23 mouse cellular contexts compared by ENCODE assay signal in the genomic region with DNA sequence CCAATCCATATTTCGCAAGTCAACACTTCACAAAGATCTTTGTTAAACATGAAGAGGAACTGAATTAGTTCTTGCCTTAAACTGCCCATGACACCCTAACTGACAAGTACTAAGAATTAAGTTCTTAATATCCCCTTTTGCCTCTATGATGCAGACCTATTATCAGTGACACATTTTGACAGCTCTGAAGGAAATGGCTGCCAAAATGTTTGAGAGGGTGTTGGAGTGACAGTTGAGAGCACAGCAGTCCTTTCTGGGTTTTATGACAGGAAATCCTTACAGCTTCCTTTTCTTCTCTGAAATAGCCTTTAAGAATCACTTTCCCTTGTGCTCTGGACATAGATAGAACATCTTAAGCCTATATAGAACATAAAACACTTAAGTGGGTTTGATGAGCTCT.
DNase-seq lines count a peak whose midpoint lies in the region; ATAC-seq and TF ChIP-seq lines count a peak whose summit lies in the region.
"Had no signal": no experiment of that assay in that cellular context is flagged by ENCODE, and none has a peak within 500 bp of the region (broad histone marks: within the 10 kb centered on the region; RNA-seq: fewer than 3 reads in every experiment).

No protein-coding gene starts in this region.

- TF ChIP-seq CTCF in MEL (IDR thresholded peaks at IDR 0.05 in 2 of 3, conservative IDR thresholded peaks at IDR 0.05 in 1 of 3; ENCODE audit: control insufficient read depth in 1 of 3, insufficient read depth in 1 of 3, low read depth in 2 of 3, low read length in 3 of 3, poor library complexity in 1 of 3, severe bottlenecking in 1 of 3) = no peak

- no peak for TF ChIP-seq POLR2A in MEL (IDR thresholded peaks at IDR 0.05; ENCODE audit: control insufficient read depth in 1 of 2, insufficient read depth in 1 of 2, low read depth in 1 of 2, low read length in 2 of 2, poor library complexity in 1 of 2)

- no peak for TF ChIP-seq RAD21 in MEL (IDR thresholded peaks at IDR 0.05; ENCODE audit: low read depth, low read length)

- H3K4me1 ChIP-seq in MEL (ENCODE audit: control insufficient read depth in 1 of 2, insufficient read depth in 2 of 2, low read length in 2 of 2) = peaks cover 0 to 5% of the 10 kb centered on the region in 2 experiments; a peak in 2 of 4 replicates
- H3K4me1 ChIP-seq: embryonic facial prominence, embryonic 10.5 days; embryonic facial prominence, embryonic 12.5 days had no signal

- no peak overlapping the region for H3K4me3 ChIP-seq in MEL (ENCODE audit: control insufficient read depth in 1 of 2, insufficient read depth in 1 of 2, low read depth in 2 of 2, low read length in 2 of 2)
- H3K4me3 ChIP-seq: embryonic facial prominence, embryonic 10.5 days; embryonic facial prominence, embryonic 12.5 days had no signal

- peak; percentile 56; the same call in 1 of the 2 replicates for ATAC-seq in common myeloid progenitor, adult 5-6 weeks (replicated peaks; ENCODE audit: low read depth, poor library complexity, severe bottlenecking)
- ATAC-seq in megakaryocyte progenitor cell, adult 5-6 weeks (replicated peaks; ENCODE audit: poor library complexity) = peak; percentile 39
- ATAC-seq: CD4-positive, CD25-positive, alpha-beta regulatory T cell, adult 4 months; forebrain, embryonic 14.5 days; forebrain, embryonic 16.5 days had no signal

- DNase-seq in MEL (ENCODE audit: low read depth, low spot score) = peak; percentile 31
- no peak for DNase-seq in embryo, embryonic 10 days (ENCODE audit: low spot score)
- no peak for DNase-seq in cerebellum, postnatal 4 days (ENCODE audit: low spot score in 2 of 2)
- DNase-seq in thymus, postnatal 25 days = no peak
- DNase-seq: adrenal gland, adult 8-10 months; adrenal gland, postnatal 14 days; adrenal gland, postnatal 36 days; B cell, adult 2 months; cerebellum, adult 11 months; cerebellum, adult 18-20 months; cerebellum, adult 8-10 months; cerebellum, adult 9-11 months; cerebellum, postnatal 14 days; cerebellum, postnatal 36 days had no signal

- H3K9ac ChIP-seq in MEL (ENCODE audit: control insufficient read depth, low read depth, low read length, poor library complexity, severe bottlenecking) = no peak overlapping the region
- H3K9ac ChIP-seq: embryonic facial prominence, embryonic 12.5 days had no signal

- TF ChIP-seq EP300 in MEL (IDR thresholded peaks at IDR 0.05; ENCODE audit: low read depth in 1 of 2, low read length in 2 of 2) = 0 out of 4 replicates have a peak, but pooled peaks of 1 of the 2 experiments have one; percentile 15

- no peaks in the 10 kb centered on the region for H3K27me3 ChIP-seq in MEL (ENCODE audit: control insufficient read depth in 1 of 2, insufficient read depth in 2 of 2, low read length in 2 of 2)
- H3K27me3 ChIP-seq: CH12.LX; embryonic facial prominence, embryonic 12.5 days had no signal

- H3K9me3 ChIP-seq in MEL (replicated peaks; ENCODE audit: insufficient read depth, low read length) = no peaks in the 10 kb centered on the region
- H3K9me3 ChIP-seq: embryonic facial prominence, embryonic 10.5 days; embryonic facial prominence, embryonic 12.5 days had no signal

- no peaks in the 10 kb centered on the region for H3K79me2 ChIP-seq in MEL (ENCODE audit: control insufficient read depth, insufficient read depth, low read length, poor library complexity)

- H3K27ac ChIP-seq in MEL (ENCODE audit: control insufficient read depth, low read depth, low read length) = no peak overlapping the region
- H3K27ac ChIP-seq: embryonic facial prominence, embryonic 10.5 days; embryonic facial prominence, embryonic 12.5 days had no signal

- no peaks in the 10 kb centered on the region for H3K36me3 ChIP-seq in MEL (ENCODE audit: control insufficient read depth in 1 of 2, insufficient read depth in 2 of 2, low read length in 2 of 2)
- H3K36me3 ChIP-seq: embryonic facial prominence, embryonic 10.5 days; embryonic facial prominence, embryonic 12.5 days; G1E had no signal

TF ChIP-seq in MEL, 35 proteins besides CTCF, POLR2A, EP300 and RAD21:
- TF ChIP-seq MEF2A (IDR thresholded peaks at IDR 0.05; ENCODE audit: extremely low read depth, insufficient replicate concordance, low read depth, low read length, poor library complexity, severe bottlenecking) = no peak
- no peak for TF ChIP-seq POLR2AphosphoS5 (IDR thresholded peaks at IDR 0.05; ENCODE audit: borderline replicate concordance, low read depth, low read length)
- TF ChIP-seq ZC3H11A (IDR thresholded peaks at IDR 0.05; ENCODE audit: low read depth, low read length) = no peak
- no peak for TF ChIP-seq MYB (IDR thresholded peaks at IDR 0.05; ENCODE audit: low read depth, low read length)
- no peak for TF ChIP-seq KAT2A (conservative IDR thresholded peaks at IDR 0.05; ENCODE audit: low read depth, low read length)
- no peak for TF ChIP-seq RCOR1 (IDR thresholded peaks at IDR 0.05; ENCODE audit: low read depth, low read length)
- TF ChIP-seq TCF12 (IDR thresholded peaks at IDR 0.05; ENCODE audit: low read depth, low read length) = no peak
- TF ChIP-seq UBTF (IDR thresholded peaks at IDR 0.05; ENCODE audit: borderline replicate concordance, insufficient read depth, low read depth, low read length) = no peak
- no peak for TF ChIP-seq NRF1 (IDR thresholded peaks at IDR 0.05; ENCODE audit: insufficient read depth, low read depth, low read length, poor library complexity, severe bottlenecking)
- TF ChIP-seq MAZ (IDR thresholded peaks at IDR 0.05; ENCODE audit: low read depth, low read length) = no peak
- TF ChIP-seq SIN3A (IDR thresholded peaks at IDR 0.05; ENCODE audit: low read length) = no peak
- no peak for TF ChIP-seq GATA1 (IDR thresholded peaks at IDR 0.05; ENCODE audit: low read depth, low read length)
TF ChIP-seq in MEL: peak in this region for 0.
